Mouse (Mus musculus): ENCODE measurements around the gene Anpep. TPM values are rescaled to one million over a fixed set of nuclear protein-coding genes. Genes with fewer than 3 reads are reported as not detected.

Anpep gene
- total and polyA plus RNA-seq, 3 experiments: 7.6 to 77.2 (median 40.2) TPM

- Histone ChIP-seq H3K79me2 (ENCODE audit: control insufficient read depth, insufficient read depth, low read length, poor library complexity) (no peaks in the 10 kb centered on the region), H3K27ac (ENCODE audit: control insufficient read depth, low read depth, low read length) (no peak overlapping the region), H3K36me3 (ENCODE audit: control insufficient read depth in 1 of 2, insufficient read depth in 2 of 2, low read length in 2 of 2) (no peaks in the 10 kb centered on the region), H3K4me3 (ENCODE audit: control insufficient read depth in 1 of 2, insufficient read depth in 1 of 2, low read depth in 2 of 2, low read length in 2 of 2) (no peak overlapping the region), H3K9ac (ENCODE audit: control insufficient read depth, low read depth, low read length, poor library complexity, severe bottlenecking) (no peak overlapping the region), H3K27me3 (ENCODE audit: control insufficient read depth in 1 of 2, insufficient read depth in 2 of 2, low read length in 2 of 2) (no peaks in the 10 kb centered on the region), H3K9me3 (replicated peaks; ENCODE audit: insufficient read depth, low read length) (no peaks in the 10 kb centered on the region), H3K4me1 (ENCODE audit: control insufficient read depth in 1 of 2, insufficient read depth in 2 of 2, low read length in 2 of 2) (no peaks in the 10 kb centered on the region)
- DNase-seq (ENCODE audit: low read depth, low spot score): no peak
- TF ChIP-seq POLR2AphosphoS5 (IDR thresholded peaks at IDR 0.05; ENCODE audit: borderline replicate concordance, low read depth, low read length) (no peak), SMC3 (IDR thresholded peaks at IDR 0.05; ENCODE audit: low read depth, low read length) (no peak), ETS1 (IDR thresholded peaks at IDR 0.05; ENCODE audit: low read depth, low read length) (no peak), EP300 (IDR thresholded peaks at IDR 0.05; ENCODE audit: low read depth in 1 of 2, low read length in 2 of 2) (no peak), MYB (IDR thresholded peaks at IDR 0.05; ENCODE audit: low read depth, low read length) (no peak), NELFE (IDR thresholded peaks at IDR 0.05; ENCODE audit: low read depth, low read length) (no peak), JUND (IDR thresholded peaks at IDR 0.05; ENCODE audit: low read depth, low read length) (no peak), HCFC1 (IDR thresholded peaks at IDR 0.05; ENCODE audit: low read depth, low read length) (no peak), ZKSCAN1 (IDR thresholded peaks at IDR 0.05; ENCODE audit: low read depth, low read length) (no peak), TCF12 (IDR thresholded peaks at IDR 0.05; ENCODE audit: low read depth, low read length) (no peak), USF1 (IDR thresholded peaks at IDR 0.05; ENCODE audit: low read depth, low read length) (no peak), NRF1 (IDR thresholded peaks at IDR 0.05; ENCODE audit: insufficient read depth, low read depth, low read length, poor library complexity, severe bottlenecking) (no peak), MAFK (IDR thresholded peaks at IDR 0.05; ENCODE audit: borderline replicate concordance, low read depth, low read length) (no peak), TBP (IDR thresholded peaks at IDR 0.05; ENCODE audit: low read depth, low read length) (no peak), CTCF (IDR thresholded peaks at IDR 0.05 in 2 of 3, conservative IDR thresholded peaks at IDR 0.05 in 1 of 3; ENCODE audit: control insufficient read depth in 1 of 3, insufficient read depth in 1 of 3, low read depth in 2 of 3, low read length in 3 of 3, poor library complexity in 1 of 3, severe bottlenecking in 1 of 3) (no peak), MYC (IDR thresholded peaks at IDR 0.05; ENCODE audit: low read depth, low read length) (no peak)
Observed at GRCm38 (mm10) chr7:79803887-79804286, 57.0 kb downstream of the Anpep start.

- DNase-seq (ENCODE audit: low read depth, low spot score): no peak
- TF ChIP-seq NELFE (IDR thresholded peaks at IDR 0.05; ENCODE audit: low read depth, low read length) (no peak), MAZ (IDR thresholded peaks at IDR 0.05; ENCODE audit: low read depth, low read length) (no peak), TBP (IDR thresholded peaks at IDR 0.05; ENCODE audit: low read depth, low read length) (no peak), ZNF384 (IDR thresholded peaks at IDR 0.05; ENCODE audit: low read depth, low read length) (no peak), CHD1 (IDR thresholded peaks at IDR 0.05; ENCODE audit: low read depth, low read length) (no peak), POLR2AphosphoS2 (IDR thresholded peaks at IDR 0.05; ENCODE audit: low read length) (no peak)
- no peak overlapping the region for H3K4me3 ChIP-seq (ENCODE audit: control insufficient read depth in 1 of 2, insufficient read depth in 1 of 2, low read depth in 2 of 2, low read length in 2 of 2)
Observed at GRCm38 (mm10) chr7:79802037-79802436, 58.8 kb downstream of the Anpep start.

More at GRCm38 (mm10) chr7:79802037-79802436, 58.8 kb downstream of the Anpep start:
- H3K79me2 ChIP-seq (ENCODE audit: control insufficient read depth, insufficient read depth, low read length, poor library complexity): no peaks in the 10 kb centered on the region
- no peaks in the 10 kb centered on the region for H3K4me1 ChIP-seq (ENCODE audit: control insufficient read depth in 1 of 2, insufficient read depth in 2 of 2, low read length in 2 of 2)
- H3K9me3 ChIP-seq (replicated peaks; ENCODE audit: insufficient read depth, low read length): no peaks in the 10 kb centered on the region
- H3K9ac ChIP-seq (ENCODE audit: control insufficient read depth, low read depth, low read length, poor library complexity, severe bottlenecking): no peak overlapping the region
- H3K36me3 ChIP-seq (ENCODE audit: control insufficient read depth in 1 of 2, insufficient read depth in 2 of 2, low read length in 2 of 2): no peaks in the 10 kb centered on the region
- H3K27me3 ChIP-seq (ENCODE audit: control insufficient read depth in 1 of 2, insufficient read depth in 2 of 2, low read length in 2 of 2): no peaks in the 10 kb centered on the region
- H3K27ac ChIP-seq (ENCODE audit: control insufficient read depth, low read depth, low read length): no peak overlapping the region
